Mouse (Mus musculus) urinary bladder, postnatal 4 days (tissue): ENCODE results near the gene Blmh.

Experiments used
- DNase-seq, 2 experiments: peaks; one replicate each; pipeline ENCODE4 v3.0.0; 2021 to 2022; ENCODE audit warnings: low spot score in 2 of 2

Gene Blmh

DNA sequence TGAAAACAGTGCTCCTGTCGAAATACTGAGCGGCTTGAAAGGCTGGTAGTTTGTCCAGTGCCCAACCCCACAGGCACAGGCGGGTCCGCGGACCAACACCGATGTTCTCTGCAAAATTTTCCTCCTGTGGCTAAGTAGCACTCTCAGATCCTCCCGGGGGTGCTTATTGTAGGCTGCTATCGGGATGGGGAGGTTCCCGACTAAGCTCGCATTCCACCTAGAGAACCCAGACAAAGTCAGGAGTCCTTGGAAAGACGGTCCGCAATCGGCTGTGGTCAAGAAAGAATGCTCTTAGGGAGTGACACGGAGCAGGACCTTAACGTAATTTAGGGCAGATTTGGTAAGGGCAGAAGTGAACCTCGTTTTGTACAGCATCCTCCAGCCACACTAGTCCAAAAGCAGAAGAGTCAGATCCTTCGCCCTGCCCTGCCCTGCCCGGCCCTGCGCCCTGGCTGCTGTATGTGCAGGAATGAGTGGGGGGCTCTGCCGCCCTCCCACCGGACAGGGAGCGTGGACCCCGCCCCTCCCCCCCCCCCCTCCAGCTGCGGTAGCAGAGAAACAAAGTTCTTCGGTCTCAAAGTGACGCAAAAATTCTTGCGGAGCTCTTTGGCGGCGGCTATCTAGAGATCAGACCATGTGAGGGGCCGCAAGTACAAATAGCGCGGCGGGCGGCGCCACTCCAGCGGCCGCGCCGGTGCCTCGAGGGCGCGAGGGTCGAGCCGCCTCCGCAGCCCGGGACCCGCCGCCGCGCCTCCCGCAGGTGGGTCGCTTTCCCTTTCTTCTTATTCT, 73.5 kb downstream of the Blmh start, which contains the start of gene Slc6a4:
Slc6a4 (plus strand) TSS at position 688 of the 789 bp plus-strand sequence.
- no peak for DNase-seq

DNA sequence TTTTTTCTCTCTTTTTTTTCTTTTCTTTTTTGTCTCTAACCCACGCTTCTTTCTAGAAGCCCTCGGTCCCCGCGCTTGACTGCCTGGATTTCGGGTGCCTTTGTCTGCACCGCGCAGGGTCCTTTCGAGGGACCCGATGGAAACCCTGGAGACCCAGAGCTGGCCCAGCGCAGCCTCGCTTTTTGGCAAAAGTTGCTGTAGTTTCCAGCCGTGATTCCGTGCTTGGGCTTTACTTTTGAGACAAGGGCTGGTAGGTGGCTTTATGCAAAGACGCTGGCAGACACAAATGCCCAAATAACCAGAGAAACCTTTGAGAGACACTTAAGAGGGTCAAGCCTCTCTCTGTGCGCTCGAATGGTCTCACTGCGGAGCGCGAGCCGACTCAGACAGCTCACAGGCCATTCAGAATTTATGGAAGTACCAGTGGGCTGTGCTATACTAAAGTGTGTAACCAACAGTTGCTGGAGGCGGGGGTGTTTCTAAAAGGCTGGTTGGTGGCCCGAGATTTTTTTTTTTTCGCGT, 74.2 kb downstream of the Blmh start:
- DNase-seq, result no peak

DNA sequence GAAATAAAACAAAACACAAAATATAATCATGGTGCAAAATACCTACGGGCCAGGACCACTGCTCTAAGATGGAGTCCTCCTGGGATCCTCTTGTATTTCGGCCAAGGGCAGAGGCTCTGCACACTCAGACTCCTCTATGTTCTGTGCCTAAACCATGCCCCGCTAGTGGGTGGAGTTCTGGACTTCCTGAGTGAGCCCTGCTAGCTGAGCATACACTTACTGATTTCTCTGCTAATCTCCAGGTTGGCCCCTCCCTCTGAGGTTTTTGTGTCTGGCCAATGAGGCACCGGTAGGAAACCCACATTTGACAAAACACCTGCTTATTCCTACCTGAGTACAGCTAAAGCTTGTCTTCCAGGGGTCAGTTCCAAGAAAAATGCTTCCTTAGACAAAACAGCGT, 76.1 kb downstream of the Blmh start:
- DNase-seq, result no peak

DNA sequence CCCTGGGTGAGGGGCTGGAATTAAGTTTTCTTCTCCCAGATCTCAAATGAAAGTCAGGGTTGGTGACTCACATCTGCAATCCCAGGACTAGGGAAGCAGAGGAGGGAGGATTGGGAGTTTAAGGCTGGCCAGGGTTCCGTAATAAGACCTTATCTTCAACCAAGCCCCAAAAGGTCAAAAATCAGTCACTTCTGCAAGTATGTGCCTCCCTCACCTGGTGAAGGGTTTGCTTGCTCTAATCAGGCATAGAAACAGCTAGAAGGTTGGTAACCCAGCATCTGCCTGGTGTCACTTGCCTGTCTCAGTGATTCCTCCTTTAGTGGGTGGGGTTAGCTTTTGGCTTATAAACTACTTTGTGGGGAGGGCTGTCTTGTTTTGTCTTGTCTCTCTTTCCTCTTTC, 77.8 kb downstream of the Blmh start:
- no peak for DNase-seq

DNA sequence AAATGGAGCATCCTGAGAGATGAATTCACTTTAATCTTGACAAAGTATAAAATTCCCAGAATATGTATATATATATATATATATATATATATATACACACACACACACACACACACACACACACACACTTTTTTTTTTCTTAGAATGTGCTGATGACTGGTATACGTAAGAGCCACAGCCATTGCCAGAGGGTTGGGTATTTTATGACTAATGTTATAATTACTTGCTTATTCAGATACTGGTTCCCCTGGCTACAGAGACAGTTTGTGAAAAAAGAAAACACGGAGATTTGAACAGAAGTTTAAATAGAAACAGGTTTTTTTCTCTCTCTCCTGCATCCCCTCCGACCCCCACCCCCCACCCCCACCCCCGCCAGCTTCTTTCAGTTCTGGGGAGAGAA, 81.3 kb downstream of the Blmh start:
- DNase-seq, result no peak

DNA sequence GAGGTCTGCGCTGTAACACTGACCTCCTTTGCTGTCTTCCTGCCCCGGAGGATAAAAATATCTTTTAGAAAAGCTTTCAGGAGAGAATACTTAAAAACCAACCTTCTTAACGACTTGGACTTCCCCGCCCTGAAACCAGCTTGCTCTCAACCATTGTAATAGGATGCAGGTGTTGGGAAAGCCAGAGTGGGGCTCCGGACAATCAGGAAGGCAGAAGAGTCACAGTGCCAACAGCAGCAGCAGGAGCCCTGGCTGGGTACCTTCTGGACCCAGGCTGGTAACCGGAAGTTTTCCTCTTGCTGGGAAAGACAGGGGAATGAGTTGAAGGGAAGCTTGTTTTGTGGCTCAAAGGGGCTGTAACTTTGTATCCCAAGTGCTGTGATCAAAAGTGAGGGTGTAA, 82.0 kb downstream of the Blmh start:
- no peak for DNase-seq

DNA sequence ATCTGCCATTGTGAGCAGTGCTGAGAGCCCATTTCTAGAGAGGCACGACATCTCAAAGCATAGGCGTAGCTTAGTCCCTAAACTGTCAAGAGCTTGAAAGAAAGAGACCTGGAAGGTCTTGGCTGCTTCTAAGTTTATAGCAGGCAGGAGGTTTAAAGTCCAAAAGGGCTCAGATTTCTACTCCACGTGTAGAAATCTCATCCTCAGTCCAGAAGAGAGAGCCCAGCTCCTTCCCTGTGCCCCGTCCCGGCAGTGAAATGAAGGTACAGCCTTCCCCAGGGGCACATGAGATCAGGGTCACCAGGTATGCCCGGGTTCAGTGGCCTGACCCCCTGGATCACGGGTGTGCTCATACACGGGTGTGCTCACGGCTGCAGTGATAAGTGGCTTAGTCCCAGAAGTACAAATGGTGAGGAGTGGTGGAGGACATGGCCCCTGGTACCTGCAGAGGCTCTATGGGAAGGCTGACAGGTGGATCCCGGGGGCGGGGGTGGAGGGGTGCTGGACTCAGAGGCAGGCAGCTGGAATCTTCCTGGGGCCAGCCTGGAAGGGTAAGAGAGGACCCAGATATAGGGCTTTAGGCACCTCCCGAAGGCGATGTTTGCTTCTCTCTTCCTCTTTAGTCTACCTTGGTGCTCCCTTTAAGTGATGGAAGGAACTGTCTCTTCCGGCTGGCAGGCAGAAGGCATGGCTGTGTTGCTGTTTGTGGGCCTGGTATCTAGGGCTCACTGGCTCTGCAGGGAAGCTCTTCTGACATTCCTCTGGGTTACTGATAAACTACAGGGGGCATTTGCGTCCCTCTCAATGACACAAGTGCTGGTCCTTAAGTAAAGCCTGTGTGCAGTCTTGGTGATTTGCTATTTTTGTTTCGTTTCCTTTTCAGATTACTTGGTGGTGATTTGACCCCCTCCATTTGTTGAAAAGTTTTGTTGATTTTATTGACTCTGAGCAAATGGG, 84.7 kb downstream of the Blmh start:
- DNase-seq, result no peak

DNA sequence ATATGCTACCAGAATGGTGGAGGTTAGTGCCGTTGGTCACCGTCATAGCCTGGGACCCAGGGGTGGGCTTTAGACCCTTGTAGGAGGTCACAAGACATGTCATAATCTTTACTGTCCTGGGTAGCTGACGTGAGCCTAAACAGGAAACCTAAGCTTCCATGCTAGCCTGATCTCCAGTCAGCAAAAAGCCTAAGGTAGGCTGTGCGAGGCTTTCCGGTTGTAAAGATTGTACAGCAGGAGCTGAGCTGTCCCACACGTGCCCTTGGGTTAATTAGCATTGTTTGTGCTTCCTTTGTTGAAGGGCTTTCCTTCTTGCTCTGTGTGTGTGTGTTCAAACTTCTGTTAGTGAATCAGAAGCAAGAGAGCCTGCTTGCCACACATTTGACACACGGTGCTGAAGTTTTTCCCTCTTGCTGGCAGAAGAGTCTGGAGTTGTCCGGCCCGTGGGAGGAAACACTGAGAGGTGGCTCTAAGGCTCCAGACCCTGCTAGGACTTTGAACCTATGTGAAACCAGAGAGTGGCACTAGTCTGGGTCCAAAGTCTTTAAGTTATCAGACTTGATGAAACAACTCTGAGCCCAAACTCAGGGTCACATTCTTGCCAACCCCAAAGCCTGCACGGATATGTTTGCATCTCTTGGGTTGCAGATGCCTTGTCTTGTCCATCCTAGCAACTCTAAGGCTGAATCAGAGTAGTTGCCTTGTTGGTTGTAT, 86.3 kb downstream of the Blmh start:
- no peak for DNase-seq

GRCm38 (mm10) chr11:77018046-77018445, 93.4 kb downstream of the Blmh start:
- DNase-seq, result no peak

GRCm38 (mm10) chr11:77019539-77019938, 94.9 kb downstream of the Blmh start:
- DNase-seq, result no peak

- no peak for DNase-seq
Observed at GRCm38 (mm10) chr11:77021749-77022396, 97.3 kb downstream of the Blmh start.

GRCm38 (mm10) chr11:77026559-77026958, 102.0 kb downstream of the Blmh start:
- DNase-seq, result no peak

DNA sequence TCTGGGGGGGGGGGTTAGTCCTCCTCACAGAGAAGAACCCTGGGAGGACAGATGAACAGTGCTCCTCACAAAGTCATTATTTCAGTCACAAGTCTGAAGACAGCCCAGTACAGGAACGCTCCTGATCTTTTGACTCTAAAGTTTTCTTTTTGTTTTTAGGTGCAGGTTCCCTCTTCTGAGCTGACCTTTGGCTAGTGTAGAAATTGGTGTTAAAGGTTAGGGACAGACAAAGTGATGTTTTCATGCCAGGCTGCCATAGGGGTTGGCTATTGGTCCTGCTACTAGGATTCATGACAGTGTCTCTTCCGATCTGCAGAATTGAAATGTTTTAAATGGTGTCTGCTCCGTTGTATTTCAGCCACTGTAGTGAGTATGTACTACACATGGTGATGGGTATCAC, 103.5 kb downstream of the Blmh start:
- no peak for DNase-seq

GRCm38 (mm10) chr11:77031151-77031934, 106.7 kb downstream of the Blmh start:
- no peak for DNase-seq
